Mouse (Mus musculus) midbrain, embryonic 10.5 days (tissue): Measurements from ENCODE around the gene Znrf4. TPM values are rescaled to one million over a fixed set of nuclear protein-coding genes. Genes with fewer than 3 reads are reported as not detected.

Experiments used
- DNase-seq: peaks from one replicate; pipeline ENCODE4 v3.0.0-alpha.2; 2017; ENCODE audit warnings: low spot score
- H3K27ac ChIP-seq: fragments of 300-500 bp; sonication (generic); replicated peaks from 2 replicates; pipeline ENCODE4 v1.5.1; 2016; ENCODE audit warnings: mild to moderate bottlenecking
- H3K27me3 ChIP-seq: fragments of 300-500 bp; sonication (generic); 2 replicates; pipeline ENCODE4 v1.6.1; 2016; ENCODE audit warnings: low read depth, mild to moderate bottlenecking; ENCODE audit not compliant: poor library complexity, severe bottlenecking
- H3K36me3 ChIP-seq: fragments of 300-500 bp; sonication (generic); 2 replicates; pipeline ENCODE4 v1.6.1; 2016; ENCODE audit warnings: mild to moderate bottlenecking, moderate library complexity
- H3K4me1 ChIP-seq: fragments of 300-500 bp; sonication (generic); 2 replicates; pipeline ENCODE4 v1.6.1; 2016
- H3K4me3 ChIP-seq: fragments of 300-500 bp; sonication (generic); 2 replicates; pipeline ENCODE4 v1.5.1; 2016; ENCODE audit warnings: mild to moderate bottlenecking, moderate library complexity
- H3K9me3 ChIP-seq: fragments of 300-500 bp; sonication (generic); replicated peaks from 2 replicates; pipeline ENCODE4 v1.6.1; 2016; ENCODE audit warnings: mild to moderate bottlenecking
- WGBS: fragments of 180-500 bp; shearing (Covaris S2); methylation state at CpG from one replicate; pipeline ENCODE4 v1.1.7; 2016; 5-methylcytosine and 5-hydroxymethylcytosine counted together
- polyA plus RNA-seq: library from polyadenylated mRNA; unstranded; fragments of >200 nt; fragmentation: Nextera tagmentation; extraction: Ambion mirVana; gene quantifications from 2 replicates; pipeline ENCODE4 v1.2.1, GENCODE M21; 2016

Znrf4 gene
- polyA plus RNA-seq, 1 experiment from 2014 or later = not detected

GRCm38 (mm10) chr17:56515690-56516410 is 3.6 kb upstream of the Znrf4 start:
- WGBS = 18% methylated on average over 13 of the region's 13 CpGs
- H3K27me3 ChIP-seq = peaks cover 56% of the 10 kb centered on the region
- H3K27ac ChIP-seq = peak overlapping the region; percentile 52; the same call in 1 of the 2 replicates
- H3K9me3 ChIP-seq = peaks cover 13% of the 10 kb centered on the region
- no peak for DNase-seq
- no peak overlapping the region for H3K4me3 ChIP-seq
- H3K36me3 ChIP-seq = no peaks in the 10 kb centered on the region
- peaks cover 28% of the 10 kb centered on the region for H3K4me1 ChIP-seq

GRCm38 (mm10) chr17:56514916-56515315 is 2.7 kb upstream of the Znrf4 start:
- peak overlapping the region; percentile 52; the same call in 1 of the 2 replicates for H3K27ac ChIP-seq
- H3K4me1 ChIP-seq = peaks cover 37% of the 10 kb centered on the region
- peaks cover 13% of the 10 kb centered on the region for H3K9me3 ChIP-seq
- H3K36me3 ChIP-seq = no peaks in the 10 kb centered on the region
- peaks cover 65% of the 10 kb centered on the region for H3K27me3 ChIP-seq
- 61% methylated on average over 12 of the region's 12 CpGs for WGBS
- no peak overlapping the region for H3K4me3 ChIP-seq
- DNase-seq = no peak

GRCm38 (mm10) chr17:56514330-56514729 is 2.1 kb upstream of the Znrf4 start:
- DNase-seq = no peak

GRCm38 (mm10) chr17:56511707-56512090 is 532 bp downstream of the Znrf4 start:
- H3K4me1 ChIP-seq = peaks cover 68% of the 10 kb centered on the region

More at GRCm38 (mm10) chr17:56514330-56514729, 2.1 kb upstream of the Znrf4 start:
- Histone ChIP-seq H3K27ac (no peak overlapping the region), H3K4me3 (no peak overlapping the region), H3K9me3 (peaks cover 13% of the 10 kb centered on the region), H3K27me3 (peaks cover 71% of the 10 kb centered on the region), H3K36me3 (no peaks in the 10 kb centered on the region), H3K4me1 (peaks cover 43% of the 10 kb centered on the region)

GRCm38 (mm10) chr17:56510970-56511706 is 1.1 kb downstream of the Znrf4 start:
- WGBS = 10% methylated on average over 60 of the region's 60 CpGs

More at GRCm38 (mm10) chr17:56511707-56512090, 532 bp downstream of the Znrf4 start:
- Histone ChIP-seq H3K9me3 (peaks cover 13% of the 10 kb centered on the region), H3K27me3 (peaks cover 84% of the 10 kb centered on the region), H3K27ac (peak overlapping the region; percentile 49; the same call in 1 of the 2 replicates), H3K4me3 (peak overlapping the region; percentile 42), H3K36me3 (no peaks in the 10 kb centered on the region)
- DNase-seq = no peak
- whole genome bisulfite sequencing = 20% methylated on average over 29 of the region's 29 CpGs

GRCm38 (mm10) chr17:56510473-56510969 is 1.7 kb downstream of the Znrf4 start:
- H3K27me3 ChIP-seq = peaks cover 85% of the 10 kb centered on the region
- H3K4me1 ChIP-seq = peaks cover 64% of the 10 kb centered on the region
- peak overlapping the region; percentile 42; the same call in 1 of the 2 replicates for H3K4me3 ChIP-seq
- H3K27ac ChIP-seq = peak overlapping the region; percentile 60
- WGBS = 28% methylated on average over 27 of the region's 27 CpGs
- no peak for DNase-seq
- H3K36me3 ChIP-seq = no peaks in the 10 kb centered on the region
- H3K9me3 ChIP-seq = peaks cover 13% of the 10 kb centered on the region

More at GRCm38 (mm10) chr17:56510970-56511706, 1.1 kb downstream of the Znrf4 start:
- Histone ChIP-seq H3K4me3 (peak overlapping the region; percentile 42), H3K4me1 (peaks cover 70% of the 10 kb centered on the region), H3K36me3 (no peaks in the 10 kb centered on the region), H3K27ac (peak overlapping the region; percentile 49), H3K27me3 (peaks cover 87% of the 10 kb centered on the region), H3K9me3 (peaks cover 13% of the 10 kb centered on the region)
- peak; percentile 41 for DNase-seq

GRCm38 (mm10) chr17:56509707-56510472 is 2.3 kb downstream of the Znrf4 start:
- Histone ChIP-seq H3K27ac (peak overlapping the region; percentile 60), H3K4me3 (peak overlapping the region; percentile 35), H3K36me3 (no peaks in the 10 kb centered on the region), H3K27me3 (peaks cover 78% of the 10 kb centered on the region), H3K4me1 (peaks cover 58% of the 10 kb centered on the region), H3K9me3 (peaks cover 13% of the 10 kb centered on the region)
- peak; percentile 77 for DNase-seq
- 4% methylated on average over 34 of the region's 37 CpGs for WGBS

- 41% methylated on average over 10 of the region's 10 CpGs for WGBS
- peak overlapping the region; percentile 60 for H3K27ac ChIP-seq
- H3K4me3 ChIP-seq = peak overlapping the region; percentile 35
- no peaks in the 10 kb centered on the region for H3K36me3 ChIP-seq
- DNase-seq = no peak
- peaks cover 19% of the 10 kb centered on the region for H3K9me3 ChIP-seq
- peaks cover 56% of the 10 kb centered on the region for H3K4me1 ChIP-seq
- peaks cover 71% of the 10 kb centered on the region for H3K27me3 ChIP-seq
Measured at GRCm38 (mm10) chr17:56509021-56509640, 3.1 kb downstream of the Znrf4 start.

GRCm38 (mm10) chr17:56507161-56508068 is 4.8 kb downstream of the Znrf4 start:
- Histone ChIP-seq H3K4me3 (peak overlapping the region; percentile 80), H3K27ac (peak overlapping the region; percentile 95), H3K36me3 (no peaks in the 10 kb centered on the region), H3K27me3 (peaks cover 54% of the 10 kb centered on the region), H3K4me1 (peaks cover 59% of the 10 kb centered on the region), H3K9me3 (peaks cover 24% of the 10 kb centered on the region)
- under 1% methylated on average over 42 of the region's 42 CpGs for WGBS
- peak; percentile 95 for DNase-seq

- H3K27ac ChIP-seq = peak overlapping the region; percentile 95
- peaks cover 15% of the 10 kb centered on the region for H3K9me3 ChIP-seq
- H3K36me3 ChIP-seq = no peaks in the 10 kb centered on the region
- peak overlapping the region; percentile 80 for H3K4me3 ChIP-seq
- H3K27me3 ChIP-seq = peaks cover 45% of the 10 kb centered on the region
- no peak for DNase-seq
- H3K4me1 ChIP-seq = peaks cover 59% of the 10 kb centered on the region
- WGBS = 59% methylated on average over 15 of the region's 15 CpGs
Measured at GRCm38 (mm10) chr17:56506417-56507065, 5.7 kb downstream of the Znrf4 start.

- H3K4me3 ChIP-seq = no peak overlapping the region
- no peaks in the 10 kb centered on the region for H3K36me3 ChIP-seq
- H3K27ac ChIP-seq = no peak overlapping the region
- peaks cover 14% of the 10 kb centered on the region; the same call in 1 of the 2 replicates for H3K9me3 ChIP-seq
- peaks cover 33% of the 10 kb centered on the region for H3K27me3 ChIP-seq
- H3K4me1 ChIP-seq = peaks cover 48% of the 10 kb centered on the region
- 84% methylated on average over 10 of the region's 10 CpGs for WGBS
- DNase-seq = no peak
Measured at GRCm38 (mm10) chr17:56505401-56505800, 6.8 kb downstream of the Znrf4 start.
